Mouse (Mus musculus) ES-E14 (cell line): ENCODE measurements around the gene Myo19.

ENCODE experiments used
- CHD2 ChIP-seq: IDR thresholded peaks from 2 replicates; pipeline ENCODE4 v1.6.1; 2014; ENCODE audit warnings: mild to moderate bottlenecking, low read depth, low read length, inconsistent platforms
- HCFC1 ChIP-seq: IDR thresholded peaks from 2 replicates; pipeline ENCODE4 v1.6.1; 2012; ENCODE audit warnings: low read length, inconsistent platforms, borderline replicate concordance; ENCODE audit not compliant: insufficient read depth
- ZNF384 ChIP-seq: IDR thresholded peaks from 2 replicates; pipeline ENCODE4 v1.6.1; 2012; ENCODE audit warnings: low read depth, low read length, inconsistent platforms

- no peak for TF ChIP-seq HCFC1
- TF ChIP-seq CHD2 = no peak
- TF ChIP-seq ZNF384 = no peak
Measured at GRCm38 (mm10) chr11:84846741-84847474, 33.0 kb upstream of the Myo19 start.
